In genomic region chr10:5480097-5480496, GRCm38 (mm10) we compare ENCODE assay signal across 10 mouse cellular contexts.
DNase-seq lines count a peak whose midpoint lies in the region; ATAC-seq and TF ChIP-seq lines count a peak whose summit lies in the region.
"Had no signal": no experiment of that assay in that cellular context is flagged by ENCODE, and none has a peak within 500 bp of the region (broad histone marks: within the 10 kb centered on the region; RNA-seq: fewer than 3 reads in every experiment).

No protein-coding gene starts in this region.

- peak; percentile 44 to 56 for DNase-seq in heart, adult 18-20 months
- peak; percentile 66 for DNase-seq in 3T3-L1 (ENCODE audit: low read depth, low spot score)
- no peak for DNase-seq in Patski (ENCODE audit: low read depth, low spot score)
- peak; percentile 81 to 85 for DNase-seq in cerebellum, postnatal 14 days
- DNase-seq in hindbrain, embryonic 11.5 days (ENCODE audit: low spot score): peak; percentile 68
- DNase-seq in lung, postnatal 10 days: peak; percentile 58

- H3K4me1 ChIP-seq in heart, embryonic 11.5 days (ENCODE audit: control insufficient read depth, insufficient read depth, low read length): no peaks in the 10 kb centered on the region
- H3K4me1 ChIP-seq in hindbrain, embryonic 11.5 days (replicated peaks; ENCODE audit: control insufficient read depth, insufficient read depth, low read length): no peaks in the 10 kb centered on the region
- no peaks in the 10 kb centered on the region for H3K4me1 ChIP-seq in testis, adult 2 months (ENCODE audit: control insufficient read depth, insufficient read depth, low read length)
- H3K4me1 ChIP-seq: embryonic facial prominence, embryonic 13.5 days; lung, embryonic 15.5 days had no signal

- 39% methylated on average over 6 of the region's 6 CpGs for WGBS in heart, embryonic 11.5 days (ENCODE audit: insufficient replicate concordance)
- WGBS in hindbrain, embryonic 11.5 days: 63% methylated on average over 6 of the region's 6 CpGs

- no peak for TF ChIP-seq POLR2A in testis, adult 2 months (IDR thresholded peaks at IDR 0.05; ENCODE audit: control insufficient read depth, low read depth, low read length)

- no peak overlapping the region for H3K4me3 ChIP-seq in heart, embryonic 11.5 days (ENCODE audit: low read depth, low read length)
- H3K4me3 ChIP-seq in hindbrain, embryonic 11.5 days (ENCODE audit: low read depth, low read length): no peak overlapping the region
- no peak overlapping the region for H3K4me3 ChIP-seq in testis, adult 2 months (ENCODE audit: control insufficient read depth, low read depth, low read length)
- H3K4me3 ChIP-seq: embryonic facial prominence, embryonic 13.5 days; lung, embryonic 15.5 days had no signal

- no peaks in the 10 kb centered on the region for H3K36me3 ChIP-seq in heart, embryonic 11.5 days (ENCODE audit: control insufficient read depth, insufficient read depth, low read length)
- H3K36me3 ChIP-seq in hindbrain, embryonic 11.5 days (ENCODE audit: control insufficient read depth, insufficient read depth, low read length): no peaks in the 10 kb centered on the region
- no peaks in the 10 kb centered on the region for H3K36me3 ChIP-seq in testis, adult 2 months (ENCODE audit: control insufficient read depth, insufficient read depth, low read length)
- H3K36me3 ChIP-seq: embryonic facial prominence, embryonic 13.5 days; lung, embryonic 15.5 days had no signal

- in situ Hi-C loops in Patski (cut with MboI; ENCODE audit: low pct_unique_long_range_greater_than_20kb): no loop called here

- no peak overlapping the region for H3K4me2 ChIP-seq in heart, embryonic 11.5 days
- H3K4me2 ChIP-seq in hindbrain, embryonic 11.5 days (replicated peaks; ENCODE audit: low read depth, low read length): no peak overlapping the region
- H3K4me2 ChIP-seq: embryonic facial prominence, embryonic 13.5 days; lung, embryonic 15.5 days had no signal

- H3K9me3 ChIP-seq in heart, embryonic 11.5 days (replicated peaks; ENCODE audit: control insufficient read depth, low read length): no peaks in the 10 kb centered on the region
- H3K9me3 ChIP-seq in hindbrain, embryonic 11.5 days (ENCODE audit: control insufficient read depth, low read length): no peaks in the 10 kb centered on the region
- H3K9me3 ChIP-seq: embryonic facial prominence, embryonic 13.5 days; lung, embryonic 15.5 days had no signal

- TF ChIP-seq CTCF in Patski (IDR thresholded peaks at IDR 0.05): peak; percentile 69
- TF ChIP-seq CTCF in testis, adult 2 months (IDR thresholded peaks at IDR 0.05; ENCODE audit: control insufficient read depth, insufficient read depth, insufficient replicate concordance, low read depth, low read length): peak; percentile 45; the same call in 1 of the 2 replicates

- CTCF ChIA-PET in Patski (lab: Charles Lee): interaction anchor here (0.9 to 1.8 kb wide), 6 partner anchors 12 to 115 kb away, joined by 3 to 5 read pairs (median 3); no protein-coding TSS in a partner anchor

- H3K9ac ChIP-seq in heart, embryonic 11.5 days (ENCODE audit: low read depth, low read length): no peak overlapping the region
- H3K9ac ChIP-seq in hindbrain, embryonic 11.5 days (ENCODE audit: low read depth, low read length): no peak overlapping the region
- H3K9ac ChIP-seq: embryonic facial prominence, embryonic 13.5 days; lung, embryonic 15.5 days had no signal

- ATAC-seq in heart, embryonic 11.5 days (replicated peaks; ENCODE audit: insufficient number of reproducible peaks, low FRiP score, low TSS enrichment): no peak
- peak; percentile 31 for ATAC-seq in Patski
- peak; percentile 64 for ATAC-seq in hindbrain, embryonic 11.5 days (ENCODE audit: low FRiP score)

- no peaks in the 10 kb centered on the region for H3K27me3 ChIP-seq in heart, embryonic 11.5 days (ENCODE audit: control insufficient read depth, insufficient read depth, low read length)
- H3K27me3 ChIP-seq in Patski: peaks cover 7% of the 10 kb centered on the region
- no peaks in the 10 kb centered on the region for H3K27me3 ChIP-seq in hindbrain, embryonic 11.5 days (ENCODE audit: control insufficient read depth, insufficient read depth, low read length)
- no peaks in the 10 kb centered on the region for H3K27me3 ChIP-seq in testis, adult 2 months (ENCODE audit: control insufficient read depth, insufficient read depth, low read length)
- H3K27me3 ChIP-seq: embryonic facial prominence, embryonic 13.5 days; lung, embryonic 15.5 days had no signal

- no peak overlapping the region for H3K27ac ChIP-seq in heart, embryonic 11.5 days (ENCODE audit: low read depth, low read length)
- H3K27ac ChIP-seq in hindbrain, embryonic 11.5 days (ENCODE audit: low read depth, low read length): no peak overlapping the region
- H3K27ac ChIP-seq in testis, adult 2 months (ENCODE audit: control insufficient read depth, insufficient read depth, low read depth, low read length): no peak overlapping the region
- H3K27ac ChIP-seq: embryonic facial prominence, embryonic 13.5 days; lung, embryonic 15.5 days had no signal

- POLR2A ChIA-PET in Patski (lab: Charles Lee): interaction anchor here (0.8 kb wide), 1 partner anchor 324 kb away, joined by 8 read pairs; no protein-coding TSS in a partner anchor
